Mouse (Mus musculus): ENCODE results near the gene Vbp1.

Vbp1 gene

GRCm38 (mm10) chrX:75514179-75514972, at the start of gene Vbp1:
Gene Vbp1, plus strand, starts transcription at chrX:75514299.
- peak; percentile 91 for DNase-seq (ENCODE audit: low read depth, low spot score)

DNA sequence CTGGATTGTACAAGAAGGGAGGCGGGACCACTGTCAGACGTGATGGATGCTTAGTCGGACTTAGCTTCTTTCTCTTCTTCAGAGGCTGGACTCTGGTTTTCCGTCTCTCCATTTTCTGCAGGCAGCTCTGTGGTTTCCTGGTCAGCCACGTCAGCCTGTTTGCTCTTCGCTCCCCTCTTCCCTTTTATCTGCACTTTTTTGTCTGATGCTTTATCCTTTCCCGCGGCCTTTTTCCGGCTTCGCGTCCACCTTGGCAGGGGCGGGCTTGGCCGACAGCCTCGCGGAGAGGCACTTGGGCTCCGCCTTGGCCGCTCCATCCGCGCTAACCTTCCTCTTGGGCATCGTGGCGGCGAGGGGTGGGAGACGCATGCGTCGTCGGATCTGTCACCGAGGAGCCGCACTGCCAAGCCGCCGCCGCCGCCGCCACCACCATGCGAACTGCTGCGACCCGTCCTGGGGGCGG, 38.9 kb upstream of the Vbp1 start:
- DNase-seq (ENCODE audit: low read depth, low spot score) = peak; percentile 26

DNA sequence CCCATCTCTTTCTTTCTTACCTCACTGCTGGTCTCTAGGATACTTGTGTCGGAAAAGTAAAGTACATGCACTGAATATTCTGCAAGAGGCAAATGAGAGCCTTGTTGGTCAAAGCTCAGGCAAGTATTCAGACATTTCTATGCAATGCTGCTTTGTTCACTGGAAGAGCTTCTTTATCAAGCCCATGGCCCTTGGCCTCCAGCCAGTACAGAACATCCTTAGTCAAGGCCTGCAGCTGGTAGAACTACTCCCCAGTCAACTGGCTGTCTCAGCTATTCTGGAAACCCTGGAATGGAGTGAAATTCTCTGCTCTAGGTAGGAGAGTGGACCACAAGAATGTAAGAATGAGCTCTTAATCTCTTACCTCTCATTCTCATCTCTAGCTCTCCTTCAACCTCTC, 24.2 kb upstream of the Vbp1 start:
- no peak for DNase-seq (ENCODE audit: low read depth, low spot score)

GRCm38 (mm10) chrX:75513787-75514178, 316 bp upstream of the Vbp1 start:
- no peak for DNase-seq (ENCODE audit: low read depth, low spot score)

GRCm38 (mm10) chrX:75577582-75578324, 63.7 kb downstream of the Vbp1 start, which contains the start of gene Rab39b:
Gene Rab39b, minus strand, starts transcription at chrX:75578231.
- DNase-seq (ENCODE audit: low read depth, low spot score) = peak; percentile 35

DNA sequence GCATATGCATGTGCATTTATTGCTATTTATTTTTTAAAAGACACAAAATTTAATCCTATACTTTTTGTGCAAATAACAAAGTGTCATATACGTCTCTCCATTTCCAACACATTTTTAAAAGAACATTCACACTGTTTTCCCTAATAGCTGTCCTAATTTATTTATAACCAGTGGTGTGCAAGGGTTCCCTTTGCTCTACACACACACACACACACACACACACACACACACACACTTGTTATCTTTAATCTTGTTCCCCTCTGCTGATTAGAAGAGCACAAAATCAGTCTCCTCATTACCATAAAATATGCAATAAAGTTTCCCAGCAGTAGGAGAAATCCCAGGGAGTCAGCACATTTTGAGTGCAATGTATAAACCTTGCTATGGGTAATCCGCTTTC, 64.4 kb downstream of the Vbp1 start:
- DNase-seq (ENCODE audit: low read depth, low spot score) = no peak

Data from CD4-positive helper T cell, adult 2 months (primary cell).